Mouse (Mus musculus) frontal cortex, adult 2 months (tissue): ENCODE measurements around the gene Arnt. TPM values are rescaled to one million over a fixed set of nuclear protein-coding genes. Genes with fewer than 3 reads are reported as not detected.
"Not testable (repeated sequence)": the region's sequence is repeated elsewhere in the genome, so short reads cannot be mapped to it uniquely, and the experiment has no call there.

Experiments used
- DNase-seq, 2 experiments: peaks; one replicate each; pipeline ENCODE4 v3.0.0; 2022; ENCODE audit warnings: low spot score in 1 of 2; ENCODE audit errors: extremely low spot score in 1 of 2
- polyA plus RNA-seq: library from polyadenylated mRNA; depleted of rRNA; stranded (reverse); fragments of >200 nt; gene quantifications from 2 replicates; pipeline ENCODE4 v1.2.3, GENCODE M21; 2012; rRNA removed

Gene Arnt
- polyA plus RNA-seq, 1 experiment, result 48.2 TPM

DNA sequence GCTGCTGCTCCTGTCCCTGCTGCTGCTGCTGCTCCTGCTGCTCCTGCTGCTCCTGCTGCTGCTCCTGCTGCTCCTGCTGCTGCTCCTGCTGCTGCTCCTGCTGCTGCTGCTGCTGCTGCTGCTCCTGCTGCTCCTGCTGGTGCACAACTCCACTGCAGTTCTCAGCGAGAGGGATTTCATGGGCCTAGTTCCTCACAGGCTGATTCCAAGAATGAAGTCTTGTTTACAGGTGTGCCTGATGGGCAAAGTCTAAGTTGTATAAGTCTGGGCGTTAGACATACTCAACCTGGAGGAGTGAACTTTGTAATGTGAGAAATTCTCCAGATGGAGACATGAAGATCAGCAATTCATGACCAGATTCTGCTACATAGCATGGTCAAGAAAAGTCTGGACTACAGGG, 90.5 kb downstream of the Arnt start:
- DNase-seq, result no peak

DNA sequence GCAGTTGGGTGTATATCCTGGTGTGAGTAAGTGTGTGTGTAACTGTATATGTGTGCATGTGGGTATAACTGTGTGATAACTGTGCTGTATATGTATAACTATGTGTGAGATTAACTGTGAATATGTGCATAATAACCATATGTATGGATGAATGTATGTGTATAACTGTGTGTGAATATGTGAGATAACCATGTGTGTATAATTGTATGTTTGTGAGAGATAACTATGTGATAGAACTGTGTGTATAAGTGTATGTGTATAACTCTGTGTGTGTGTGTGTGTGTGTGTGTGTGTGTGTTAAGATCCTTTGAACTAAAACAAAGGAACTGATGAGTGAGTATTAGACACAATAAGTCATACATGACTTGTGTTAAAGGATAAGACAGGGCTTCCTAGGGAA, 91.9 kb downstream of the Arnt start:
- no peak for DNase-seq

DNA sequence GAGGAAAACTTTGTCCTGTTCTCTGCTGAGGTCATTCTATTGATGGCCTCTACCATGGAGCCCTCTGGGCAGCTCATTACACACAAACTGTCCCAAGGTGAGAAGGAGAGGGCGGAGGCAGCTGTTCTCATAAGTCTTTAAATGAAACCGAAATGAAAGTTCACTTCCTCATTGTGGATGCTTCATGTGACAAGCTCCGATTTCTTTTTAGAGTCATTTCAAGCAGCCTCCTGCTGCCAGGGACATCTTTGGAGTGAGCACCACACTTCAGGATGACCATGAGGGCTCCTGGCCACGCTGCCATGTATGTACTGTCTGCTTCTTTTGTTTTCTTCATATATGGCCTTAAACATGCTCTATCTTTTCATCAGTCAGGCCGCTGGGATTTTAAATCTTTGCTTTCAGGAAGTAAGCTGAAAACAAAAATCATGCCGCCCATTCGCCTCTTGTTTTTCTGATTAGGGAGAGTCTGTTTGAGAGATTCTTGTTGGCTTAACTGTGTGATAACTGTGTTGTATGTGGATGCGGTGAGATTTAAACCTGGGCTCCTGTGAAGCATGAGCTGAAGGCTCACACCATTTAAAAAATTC, 92.5 kb downstream of the Arnt start, which contains the start of gene Ctss:
TSS of gene Ctss (plus strand) at position 165 of the 590 bp plus-strand sequence.
- DNase-seq, result no peak

DNA sequence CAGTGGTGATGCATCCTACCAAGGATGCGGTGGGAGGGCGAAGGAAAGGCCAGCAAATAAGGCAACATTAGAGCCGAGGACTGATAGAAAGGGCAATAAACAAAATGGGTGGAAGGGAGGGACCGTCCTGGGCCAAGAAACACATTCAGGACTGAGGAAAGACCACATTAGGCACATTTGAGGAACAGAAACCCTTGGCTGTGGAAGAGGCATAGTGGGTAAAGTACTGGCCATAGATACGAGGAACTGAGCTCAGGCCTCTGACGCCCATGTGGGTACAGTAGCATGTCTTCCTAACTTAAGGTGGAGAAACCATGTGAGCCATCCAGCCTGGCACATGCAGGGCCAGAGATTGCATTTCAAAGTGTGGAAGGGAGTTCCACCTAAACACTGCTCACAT, 95.6 kb downstream of the Arnt start:
- DNase-seq, result no peak

DNA sequence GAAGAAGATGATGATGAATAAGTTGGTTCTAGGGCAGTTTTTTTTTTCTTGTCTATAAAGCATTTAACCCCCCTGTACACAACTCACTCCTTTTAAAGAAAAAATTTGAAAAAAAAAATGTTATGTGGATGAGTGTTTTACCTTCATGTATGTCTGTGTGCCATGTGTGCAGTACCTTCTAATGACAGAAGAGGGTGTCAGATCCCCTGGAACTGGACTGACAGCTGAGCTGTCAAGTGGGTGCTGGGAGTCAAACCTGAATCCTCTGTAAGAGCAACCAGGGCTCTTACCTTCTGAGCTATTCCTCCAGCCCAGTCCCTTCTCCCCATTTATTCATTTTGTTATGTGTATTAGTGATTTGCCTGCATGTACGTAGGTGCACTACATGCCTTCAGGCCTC, 96.8 kb downstream of the Arnt start:
- no peak for DNase-seq

DNA sequence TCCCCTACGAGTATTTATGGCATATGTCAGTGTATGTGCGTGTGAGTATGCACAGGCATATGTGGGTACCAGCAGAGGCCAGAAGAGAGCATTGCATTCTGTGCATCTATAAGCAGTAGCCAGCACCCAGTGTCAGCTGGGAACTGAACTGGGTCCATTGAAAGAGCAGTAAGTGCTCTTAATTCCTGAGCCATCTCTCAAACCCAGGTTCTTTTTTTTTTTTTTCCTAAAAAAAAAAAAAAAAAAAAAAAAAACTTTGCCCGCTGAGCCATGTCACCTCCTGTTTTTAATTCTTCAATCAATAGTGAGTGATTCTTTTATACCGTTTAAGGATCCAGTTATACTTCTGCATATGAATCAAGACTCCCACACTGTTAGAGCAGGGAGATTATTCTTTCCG, 99.2 kb downstream of the Arnt start:
- no peak for DNase-seq

DNA sequence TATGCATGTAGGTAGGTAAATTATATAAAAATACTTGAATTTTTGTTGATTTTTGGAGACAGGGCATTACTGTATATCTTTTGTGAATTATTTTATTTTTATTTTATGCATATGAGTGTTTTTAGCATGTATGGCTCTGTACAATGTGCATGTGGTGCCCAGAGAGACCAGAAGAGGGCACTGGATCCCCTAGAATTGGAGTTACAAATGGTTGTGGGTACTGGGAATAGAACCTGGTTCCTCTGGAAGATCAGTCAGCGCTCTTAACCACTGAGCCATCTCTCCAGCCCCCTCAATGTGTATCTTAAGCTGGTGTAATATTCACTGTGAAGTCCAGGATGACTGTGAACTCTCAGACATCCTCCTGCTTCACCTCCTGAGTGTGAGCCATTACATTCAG, 100.7 kb downstream of the Arnt start:
- DNase-seq, result no peak

DNA sequence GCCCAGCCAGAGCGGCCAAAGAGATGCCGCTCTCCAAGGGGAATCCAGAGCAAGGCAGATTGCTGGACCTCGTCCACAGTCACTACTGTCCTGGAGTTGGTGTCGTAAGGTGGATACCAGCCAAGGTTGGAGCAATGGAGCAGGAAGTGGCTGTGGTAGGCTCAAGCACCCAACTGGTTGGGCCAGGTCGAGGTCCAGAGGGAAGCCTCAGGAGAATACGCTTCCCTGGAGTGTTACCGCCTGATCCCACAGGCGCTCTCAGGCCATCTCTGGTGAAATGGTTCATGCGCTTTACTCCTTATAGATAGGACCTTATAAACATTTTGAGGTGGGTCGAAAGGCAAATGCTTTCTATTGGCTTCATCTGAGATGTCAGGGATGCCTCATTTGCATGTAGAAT, 104.7 kb downstream of the Arnt start:
- no peak for DNase-seq

DNA sequence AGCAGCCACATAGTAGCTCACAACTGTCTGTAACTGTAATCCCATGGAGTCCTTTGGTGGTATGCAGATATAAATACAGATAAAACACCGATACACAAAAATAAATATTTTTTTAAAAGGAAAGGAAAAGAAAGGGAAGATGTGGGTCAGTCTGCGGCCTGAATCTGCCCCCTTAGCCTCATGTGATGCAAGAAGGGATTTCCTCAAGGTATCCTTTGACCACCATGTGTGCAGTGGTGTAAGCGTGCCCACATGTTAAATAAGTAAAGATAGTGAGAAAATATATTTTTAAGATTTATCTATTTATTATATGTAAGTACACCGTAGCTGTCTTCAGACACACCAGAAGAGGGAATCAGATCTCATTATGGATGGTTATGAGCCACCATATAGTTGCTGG, 105.6 kb downstream of the Arnt start:
- no peak for DNase-seq

DNA sequence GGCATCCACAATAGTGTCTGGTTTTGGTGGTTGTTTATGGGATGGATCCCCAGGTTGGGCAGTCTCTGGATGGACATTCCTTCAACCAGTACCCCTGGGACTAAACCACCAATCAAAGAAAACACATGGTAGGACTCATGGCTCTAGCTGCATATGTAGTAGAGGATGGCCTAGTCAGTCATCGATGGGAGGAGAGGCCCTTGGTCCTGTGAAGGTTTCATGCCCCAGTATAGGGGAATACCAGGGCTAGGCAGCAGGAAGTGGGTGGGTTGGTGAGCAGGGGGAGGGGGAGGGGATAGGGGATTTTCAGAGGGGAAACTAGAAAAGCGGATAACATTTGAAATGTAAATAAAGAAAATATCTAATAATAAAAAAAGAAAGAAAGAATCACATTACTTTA, 107.0 kb downstream of the Arnt start:
- not testable (repeated sequence) for DNase-seq

DNA sequence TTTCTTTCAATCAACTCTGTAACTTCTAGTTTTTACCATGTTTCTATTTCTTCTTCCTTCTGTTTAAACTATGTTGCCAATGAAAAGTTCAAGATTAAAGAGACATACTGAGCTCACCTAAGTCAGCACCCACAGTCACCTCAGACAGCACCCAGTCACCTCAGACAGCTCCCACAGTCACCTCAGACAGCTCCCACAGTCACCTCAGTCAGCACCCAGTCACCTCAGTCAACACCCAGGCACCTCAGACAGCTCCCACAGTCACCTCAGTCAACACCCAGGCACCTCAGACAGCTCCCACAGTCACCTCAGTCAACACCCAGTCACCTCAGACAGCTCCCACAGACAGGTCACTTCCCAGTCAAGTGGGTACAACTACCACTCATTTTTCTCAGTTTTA, 108.0 kb downstream of the Arnt start:
- DNase-seq, result no peak

DNA sequence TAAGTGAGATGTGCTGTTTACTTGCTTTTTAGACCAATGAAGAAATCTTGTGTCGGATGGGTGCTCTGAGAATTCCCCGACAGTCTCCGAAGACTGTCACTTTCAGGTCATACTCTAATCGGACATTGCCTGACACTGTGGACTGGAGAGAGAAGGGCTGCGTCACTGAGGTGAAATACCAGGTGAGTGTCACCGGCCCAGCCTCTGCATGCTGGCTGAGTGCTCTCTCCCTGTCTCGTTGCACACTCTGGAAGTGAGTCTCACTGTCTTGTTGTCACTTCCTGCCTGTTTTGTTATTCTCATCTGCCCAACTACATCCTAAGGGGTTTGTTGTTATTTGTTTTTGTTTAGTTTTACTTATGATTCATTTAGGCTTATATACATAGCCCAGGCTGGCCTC, 108.8 kb downstream of the Arnt start:
- DNase-seq, result no peak

Other genes starting within 250 kb of the Arnt start
- 15.8 and 17.9 TPM in 2 replicates for gene Gabpb2, start 216.5 kb upstream of the Arnt start, polyA plus RNA-seq
- 62.5 and 63.5 TPM in 2 replicates for gene Cdc42se1, start 205.7 kb upstream of the Arnt start, polyA plus RNA-seq
- gene Mllt11, start 202.2 kb upstream of the Arnt start, polyA plus RNA-seq, result 388 and 439 TPM in 2 replicates
- 0.29 and 0.30 TPM in 2 replicates for gene Gm128, start 192.8 kb upstream of the Arnt start, polyA plus RNA-seq
- 0.40 and 0.48 TPM in 2 replicates for gene Bnipl, start 183.2 kb upstream of the Arnt start, polyA plus RNA-seq
- 30.2 and 30.8 TPM in 2 replicates for gene Mindy1, start 153.0 kb upstream of the Arnt start, polyA plus RNA-seq
- 23.1 and 25.3 TPM in 2 replicates for gene Prune1, start 152.3 kb upstream of the Arnt start, polyA plus RNA-seq
- gene Anxa9, start 127.2 kb upstream of the Arnt start, polyA plus RNA-seq, result 2.5 and 2.6 TPM in 2 replicates
- 93.9 and 99.4 TPM in 2 replicates for gene Cers2, start 119.6 kb upstream of the Arnt start, polyA plus RNA-seq
- 32.8 and 36.6 TPM in 2 replicates for gene Setdb1, start 77.2 kb upstream of the Arnt start, polyA plus RNA-seq
- not detected in 2 replicates for gene 4930558C23Rik, start 31.5 kb upstream of the Arnt start, polyA plus RNA-seq
- gene Ctsk, start 64.9 kb downstream of the Arnt start, polyA plus RNA-seq, result 5.3 and 6.5 TPM in 2 replicates
- gene Ctss, start 92.4 kb downstream of the Arnt start, polyA plus RNA-seq, result 72.3 and 95.0 TPM in 2 replicates
- not detected in 2 replicates for gene Hormad1, start 125.3 kb downstream of the Arnt start, polyA plus RNA-seq
- gene Golph3l, start 154.5 kb downstream of the Arnt start, polyA plus RNA-seq, result 15.7 and 16.8 TPM in 2 replicates
- 154 and 164 TPM in 2 replicates for gene Ensa, start 190.6 kb downstream of the Arnt start, polyA plus RNA-seq
- gene Mcl1, start 224.4 kb downstream of the Arnt start, polyA plus RNA-seq, result 43.3 and 47.0 TPM in 2 replicates